Mouse (Mus musculus) heart, postnatal 10 days (tissue): ENCODE data around the gene Gm11096. TPM values are rescaled to one million over a fixed set of nuclear protein-coding genes. Genes with fewer than 3 reads are reported as not detected.

Experiments
- DNase-seq, 2 experiments: peaks; one replicate each; pipeline ENCODE4 v3.0.0; 2021
- intact Hi-C: fragments of 180-260 bp; cut with DNase I; formaldehyde crosslinking; loops from one replicate; pipeline ENCODE4 v1.15.1; 2025
- total RNA-seq, 2 experiments: library from RNA; stranded (reverse); gene quantifications; 2 replicates each; pipeline ENCODE4 v1.2.3; 2021

Gm11096 gene
- not detected for total RNA-seq

DNA sequence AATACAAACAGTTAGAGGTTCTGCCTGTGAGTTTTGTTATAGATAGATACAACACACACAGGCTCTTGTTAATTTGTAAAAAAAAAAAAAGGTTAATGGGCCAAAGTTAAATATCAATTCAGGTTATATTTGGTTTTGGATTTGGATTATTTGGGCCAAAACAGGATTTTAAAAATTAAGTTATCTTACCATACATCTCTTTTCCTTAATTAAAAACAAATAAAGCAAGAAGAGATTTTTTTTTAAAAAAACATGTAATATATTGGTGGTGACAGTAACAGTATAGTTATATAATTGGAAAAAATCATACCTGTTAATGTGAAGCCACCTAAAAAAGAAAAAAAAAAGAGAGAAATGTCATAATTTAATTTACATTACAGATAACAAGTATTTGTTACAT lies at the start of gene Gm11096:
Gene Gm11096, plus strand, starts transcription at position 301 of the 400 bp plus-strand sequence.
- intact Hi-C loops, result no loop called here
- DNase-seq, result no peak

DNA sequence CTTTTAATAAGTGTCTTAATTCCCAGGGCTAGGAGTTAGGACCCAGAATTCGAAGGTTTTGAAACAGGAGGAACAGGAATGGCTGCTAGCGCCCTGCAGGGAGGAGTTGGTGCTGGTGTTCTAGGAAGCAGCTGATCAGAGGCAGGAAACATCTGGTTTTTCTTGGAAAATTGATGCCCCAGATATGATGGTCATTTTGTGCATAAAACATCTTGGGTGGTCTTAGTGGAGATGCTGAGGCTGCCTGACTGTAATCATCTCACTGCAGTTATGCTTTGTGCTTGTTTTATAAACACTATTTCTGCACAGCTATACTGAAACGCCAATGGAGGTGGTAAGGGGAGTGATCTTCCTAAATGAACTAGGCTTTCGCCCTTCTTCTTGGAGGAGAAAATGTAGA lies 48.5 kb upstream of the Gm11096 start:
- intact Hi-C loops, result no loop called here
- DNase-seq, result no peak

DNA sequence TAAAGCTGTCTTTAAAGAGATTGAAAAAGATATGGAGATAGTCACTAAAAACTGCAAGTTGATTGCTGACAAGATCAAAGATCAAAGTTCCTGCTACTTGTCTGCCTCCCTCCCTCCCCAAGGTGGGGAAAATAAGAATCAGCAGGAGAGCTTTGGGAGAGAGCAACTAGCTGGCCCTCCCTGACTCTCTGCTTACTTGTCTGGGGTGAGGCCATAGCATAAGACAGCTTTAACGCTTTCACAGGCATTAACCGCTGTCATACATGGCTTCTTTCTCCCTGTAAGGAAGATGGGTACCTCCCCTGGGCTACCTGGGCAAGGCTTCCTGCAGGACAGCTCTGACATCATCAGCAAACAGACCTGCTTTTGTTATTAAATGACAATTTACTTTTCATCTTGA lies 47.4 kb upstream of the Gm11096 start:
- intact Hi-C loops, result no loop called here
- no peak for DNase-seq

DNA sequence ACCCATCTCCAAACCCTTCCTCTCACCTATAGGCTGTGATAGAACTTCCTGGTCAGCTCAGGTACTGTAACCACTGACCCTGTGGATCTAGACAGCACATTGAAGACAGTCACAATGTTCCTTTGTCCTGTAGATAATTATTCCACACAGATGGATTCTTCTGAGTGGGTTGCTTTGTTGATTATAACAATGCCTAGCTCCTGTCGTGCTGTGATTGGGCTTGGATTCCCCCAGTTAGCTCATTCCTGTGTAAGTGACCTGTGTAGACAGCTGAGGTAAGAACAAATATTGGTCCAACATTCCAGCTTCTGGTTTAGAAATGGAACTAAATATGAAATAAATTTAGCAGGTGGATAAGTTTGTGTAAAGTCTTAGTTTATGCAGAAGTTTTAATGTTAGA lies 44.1 kb upstream of the Gm11096 start:
- intact Hi-C loops, result no loop called here
- DNase-seq, result no peak

DNA sequence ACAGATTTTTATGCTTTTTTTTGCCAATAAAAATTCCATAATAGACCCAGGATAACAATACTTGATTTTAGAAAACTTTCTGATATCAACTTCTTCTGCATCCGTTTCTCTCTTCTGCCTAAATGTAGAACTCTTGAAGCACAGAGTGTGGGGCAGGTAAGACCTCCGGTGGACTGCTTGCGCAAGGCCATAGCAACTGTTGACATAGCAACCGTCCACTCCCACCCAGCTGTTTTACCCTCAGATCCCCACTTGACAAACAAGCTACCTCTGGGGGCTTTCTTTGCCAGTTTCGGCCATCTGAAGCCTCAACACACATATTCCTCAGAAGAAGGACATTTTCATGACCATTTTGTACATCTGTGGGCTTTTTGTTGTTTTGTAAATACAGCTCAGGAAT lies 41.2 kb upstream of the Gm11096 start:
- intact Hi-C loops, result no loop called here
- no peak for DNase-seq

DNA sequence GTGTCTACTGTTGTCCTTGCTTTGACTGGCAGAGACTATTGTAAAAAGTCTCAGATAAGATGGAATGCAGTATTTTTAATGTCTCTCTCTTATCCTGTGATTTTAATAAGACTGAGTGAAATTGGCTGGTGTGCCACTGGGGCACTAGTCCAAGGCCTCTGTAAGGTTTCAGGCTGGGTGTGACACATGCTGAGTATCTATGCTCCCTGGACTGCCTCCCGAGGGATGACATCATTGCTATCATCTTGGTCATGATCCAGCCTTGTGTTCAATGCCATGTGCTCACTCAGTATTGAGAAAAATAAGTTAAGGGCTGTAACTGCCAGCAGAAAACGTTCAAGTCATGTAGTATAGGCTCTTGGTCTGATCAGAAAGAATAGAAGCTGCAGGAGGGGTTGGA lies 38.9 kb upstream of the Gm11096 start:
- intact Hi-C loops, result no loop called here

DNA sequence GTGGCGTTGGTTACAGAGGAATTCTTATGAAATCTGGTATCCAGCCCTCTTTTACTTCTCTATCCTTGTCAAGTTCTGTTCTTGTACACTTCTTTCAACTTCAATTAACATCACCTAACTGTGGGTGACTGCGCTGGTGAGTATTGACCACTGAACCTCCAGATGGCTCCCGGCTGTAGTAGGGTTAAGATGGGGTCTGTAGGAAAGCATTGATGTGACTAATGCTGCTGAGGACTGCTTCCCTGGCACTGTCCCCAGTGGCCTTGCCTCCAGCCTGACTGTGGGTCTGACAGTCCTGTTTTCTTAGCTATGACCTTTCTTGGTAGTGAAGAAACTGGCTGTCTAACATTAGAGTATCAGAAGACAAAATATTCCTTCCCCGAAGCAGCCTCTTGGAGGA lies 38.4 kb upstream of the Gm11096 start:
- intact Hi-C loops, result no loop called here
- DNase-seq, result peak; percentile 57 to 61

More for the DNA sequence above, 38.9 kb upstream of the Gm11096 start:
- DNase-seq, result peak; percentile 85 to 91

DNA sequence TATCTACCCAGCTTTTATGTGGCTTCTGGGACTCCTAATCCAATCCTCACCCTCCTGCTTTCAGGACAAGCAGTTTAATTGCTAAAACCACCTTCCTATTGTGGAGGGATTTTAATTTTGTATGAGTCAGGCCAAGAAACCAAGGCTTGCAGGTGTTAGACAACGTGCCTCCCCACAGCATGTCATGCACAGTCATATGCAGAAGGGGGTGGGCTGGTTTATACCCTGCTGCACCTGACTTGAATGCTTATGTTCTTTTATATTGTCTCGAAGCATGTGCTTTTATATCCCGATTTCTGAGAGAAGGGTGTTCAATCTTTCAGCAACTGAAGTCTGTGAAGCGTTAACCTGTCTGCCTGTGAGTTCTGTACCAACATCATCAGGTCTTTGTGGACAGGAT lies 37.3 kb upstream of the Gm11096 start:
- intact Hi-C loops, result no loop called here
- no peak for DNase-seq

DNA sequence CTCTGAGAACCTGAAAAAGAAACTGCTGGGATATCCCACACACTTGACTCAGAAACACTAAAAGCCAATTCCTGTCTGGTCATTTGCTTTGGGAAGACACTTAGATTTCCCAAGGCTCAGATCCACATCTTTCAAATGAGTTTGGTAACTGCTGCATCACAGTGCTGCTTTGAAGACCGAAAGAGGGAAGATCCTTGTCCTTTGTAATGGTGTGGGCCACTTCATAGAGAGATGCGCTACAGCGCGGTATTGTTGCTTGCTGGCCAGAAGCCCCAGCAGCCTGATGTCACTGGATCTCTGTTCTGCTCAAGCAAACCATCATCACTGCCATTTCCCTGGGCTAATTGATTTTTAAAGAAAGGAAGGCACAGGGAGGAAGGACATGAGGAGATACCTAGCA lies 28.8 kb upstream of the Gm11096 start:
- DNase-seq, result no peak
- intact Hi-C loops, result no loop called here

DNA sequence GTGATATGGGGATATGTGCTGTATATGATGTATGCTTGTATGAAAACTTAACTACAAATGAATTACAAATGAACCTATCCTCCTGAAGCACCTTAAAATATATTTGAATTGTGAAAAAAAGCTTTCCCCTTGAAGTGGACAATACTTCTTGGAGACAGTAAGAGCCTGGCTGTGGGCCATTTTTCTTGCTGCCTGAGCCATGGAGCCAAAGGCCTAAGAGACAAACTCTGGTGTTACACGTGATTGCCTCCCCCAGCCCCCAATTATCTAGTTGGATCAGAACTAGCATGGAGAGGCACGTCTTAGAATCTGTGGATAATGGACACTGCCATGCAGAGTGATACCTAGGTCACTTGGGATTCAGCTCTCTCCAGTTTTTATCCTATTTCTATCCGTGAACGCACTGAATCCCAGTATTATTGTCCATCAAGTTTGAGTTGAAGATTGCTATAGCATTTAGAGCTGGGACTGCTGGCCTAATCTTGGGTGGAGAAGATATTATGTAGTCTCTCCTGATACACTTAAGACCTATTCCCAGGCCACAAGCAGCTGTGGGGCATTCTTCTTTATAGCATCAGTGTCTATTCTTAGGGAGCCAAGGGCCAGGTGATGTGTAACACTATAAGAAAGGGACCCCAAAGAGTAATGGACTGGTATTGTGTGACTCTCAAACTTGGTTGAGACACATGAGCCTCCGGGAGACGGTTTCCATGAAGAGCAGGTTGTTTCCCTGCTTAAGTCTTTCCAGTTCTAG lies 25.0 kb upstream of the Gm11096 start:
- no peak for DNase-seq

DNA sequence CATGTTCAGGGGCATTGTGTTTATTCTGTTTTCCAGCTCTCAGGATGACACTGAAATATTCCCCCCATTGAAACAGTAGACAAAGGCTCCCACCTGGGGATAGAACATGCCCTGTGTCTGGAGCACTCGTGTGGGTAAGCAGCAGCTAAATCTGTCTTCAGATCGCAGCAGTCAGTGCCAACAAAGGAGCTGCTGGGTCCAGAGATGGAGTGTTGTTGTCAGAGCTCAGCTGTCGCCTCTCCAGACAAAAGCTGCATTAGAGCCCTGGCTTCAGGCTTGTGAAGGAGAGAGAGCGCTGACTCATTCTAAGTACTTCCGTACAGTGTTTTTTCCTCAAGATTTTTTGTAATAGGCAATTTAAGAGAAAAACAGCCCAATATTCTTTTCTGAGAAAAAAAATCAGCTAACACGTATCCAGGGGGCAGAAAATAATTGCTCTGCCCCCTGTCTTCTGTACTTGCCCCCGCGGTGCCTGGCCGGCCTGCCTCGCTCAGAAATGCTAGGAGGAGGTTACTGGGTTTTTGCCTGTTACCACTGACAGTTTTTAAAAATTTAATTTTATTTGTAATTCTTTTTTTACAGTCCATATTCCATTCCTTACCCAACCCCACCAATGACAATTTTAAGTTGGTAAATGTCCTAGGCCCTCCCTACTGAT lies 21.6 kb upstream of the Gm11096 start:
- DNase-seq, result peak in 1 of 2 experiments; percentile 26
- intact Hi-C loops, result no loop called here

More for the DNA sequence above, 25.0 kb upstream of the Gm11096 start:
- intact Hi-C loops, result no loop called here

DNA sequence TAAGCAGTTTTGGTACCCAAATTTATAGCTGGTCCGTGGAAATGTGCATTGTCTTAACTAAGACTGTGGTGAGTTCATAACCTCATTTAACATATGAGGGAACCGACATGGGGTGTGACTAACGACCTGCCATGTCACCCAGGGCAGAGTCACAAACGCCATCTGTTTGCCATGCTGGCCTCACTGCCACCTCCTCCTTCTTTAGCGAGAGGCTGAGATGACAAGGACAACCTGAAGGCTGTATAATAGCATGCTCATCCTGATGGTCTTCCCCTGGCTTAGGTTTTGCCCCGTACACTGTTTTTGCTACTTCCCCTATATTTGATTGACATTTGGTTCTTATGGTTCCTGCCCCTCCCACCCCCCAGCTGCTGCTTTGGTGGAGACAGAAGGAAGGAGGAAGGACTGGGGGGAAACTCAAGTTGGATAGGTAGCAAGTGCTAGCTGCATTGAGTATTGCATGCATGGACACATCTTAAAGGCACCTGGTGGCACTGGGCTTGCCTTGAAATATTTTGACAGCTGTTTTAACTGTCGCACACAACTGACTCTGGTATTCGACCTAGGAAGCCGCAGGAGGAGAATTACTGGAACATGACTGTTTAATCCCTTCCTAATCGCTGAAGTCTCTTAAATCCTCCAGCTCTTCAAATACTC lies 17.2 kb upstream of the Gm11096 start:
- intact Hi-C loops, result no loop called here
- no peak for DNase-seq

DNA sequence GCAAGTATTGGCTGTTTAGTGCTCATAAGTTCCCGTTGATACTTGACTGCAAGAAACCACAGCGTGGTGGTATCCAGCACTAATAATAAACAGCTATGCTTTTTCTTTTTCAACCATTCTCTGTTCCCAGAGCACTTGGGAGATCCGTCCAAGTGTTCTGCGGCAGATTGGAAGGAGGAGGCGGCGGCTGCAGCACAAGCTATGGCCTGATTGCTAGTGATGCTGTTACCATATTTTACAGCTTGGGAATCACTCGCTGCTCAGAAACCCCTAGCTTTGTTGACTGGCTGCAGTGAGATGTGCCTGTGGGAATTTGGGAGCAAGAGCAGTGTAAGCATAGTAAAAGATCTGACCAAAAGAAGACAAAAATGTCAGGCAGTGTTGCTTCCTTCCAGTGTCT lies 14.3 kb upstream of the Gm11096 start:
- no peak for DNase-seq
- intact Hi-C loops, result no loop called here

DNA sequence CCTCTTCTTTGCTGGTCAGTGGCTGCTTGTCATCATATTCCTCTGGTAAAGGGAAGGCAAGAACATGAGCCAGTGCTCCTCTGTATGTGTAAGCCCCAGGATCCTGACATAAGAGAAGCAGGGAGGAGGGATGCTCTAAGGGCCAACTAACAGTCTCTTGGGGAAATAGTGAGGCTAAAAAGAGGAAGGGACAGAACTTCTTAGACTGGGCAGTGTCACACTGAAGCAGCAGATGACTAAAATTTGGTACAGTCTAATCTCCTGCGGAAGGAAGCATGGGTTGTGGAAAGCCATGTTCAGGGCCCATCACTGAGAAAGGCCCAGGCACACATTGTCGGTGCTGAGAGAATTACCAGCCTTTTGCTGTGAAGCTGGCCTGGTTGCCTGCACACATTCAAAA lies 8.8 kb upstream of the Gm11096 start:
- intact Hi-C loops, result no loop called here
- no peak for DNase-seq

DNA sequence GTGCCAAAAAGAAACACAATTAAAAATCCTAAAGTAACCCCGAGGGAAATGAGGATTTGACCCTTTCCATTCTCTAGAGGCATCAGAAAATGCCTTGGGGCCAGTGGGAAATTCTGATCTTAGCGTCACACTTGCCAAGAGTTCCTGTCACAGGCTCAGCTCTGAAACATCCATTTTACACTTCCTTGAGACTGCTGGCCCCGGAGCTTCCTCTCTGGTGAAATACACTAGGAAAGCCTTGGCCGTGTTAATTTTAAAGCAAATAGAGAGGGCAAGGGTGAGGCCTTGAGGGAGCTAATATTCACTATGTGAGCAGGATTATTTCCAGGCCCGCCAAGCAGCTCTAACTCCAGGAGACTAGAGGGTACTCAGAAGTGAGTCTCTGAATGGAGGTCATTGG lies 8.4 kb upstream of the Gm11096 start:
- DNase-seq, result peak; percentile 41 to 55
- intact Hi-C loops, result no loop called here

DNA sequence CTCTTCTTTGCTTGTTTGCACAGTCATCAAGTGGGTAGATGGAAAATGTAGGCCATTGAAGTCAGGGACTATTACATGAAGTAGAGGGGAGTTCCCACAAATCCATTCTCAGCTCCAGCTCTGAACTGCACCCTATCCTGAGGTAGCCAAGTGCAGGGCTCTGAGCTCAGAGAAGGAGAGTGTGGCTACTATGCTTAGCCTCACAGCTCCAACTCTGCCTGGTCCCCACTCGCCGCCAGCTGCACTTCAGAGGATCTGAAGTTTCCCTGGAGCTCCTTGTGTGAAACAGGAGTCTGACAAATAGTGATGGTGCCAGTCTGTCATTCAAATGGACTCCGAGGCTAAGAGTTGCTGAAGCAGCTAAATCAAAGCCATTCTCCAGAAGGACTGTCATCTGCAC lies 13.7 kb downstream of the Gm11096 start:
- intact Hi-C loops, result no loop called here
- no peak for DNase-seq

DNA sequence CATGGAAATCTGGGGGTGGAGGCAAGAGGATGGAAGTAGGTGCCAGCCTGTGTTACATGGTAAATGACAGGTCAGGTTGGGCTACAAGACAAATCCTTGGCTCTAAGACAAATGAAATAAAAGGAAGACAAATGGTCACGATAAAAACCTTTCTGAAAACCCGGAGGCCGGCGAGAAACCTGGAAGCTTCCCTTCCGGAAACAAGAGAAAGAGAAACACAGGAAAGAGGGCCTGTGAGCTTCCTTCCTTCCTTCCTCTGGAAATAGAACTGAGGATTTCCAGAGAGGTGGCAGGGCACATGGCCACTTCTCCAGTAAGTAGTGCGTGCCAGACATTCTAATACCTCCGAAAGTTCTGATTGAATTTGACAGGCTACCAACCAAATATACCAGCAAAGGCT lies 14.4 kb downstream of the Gm11096 start:
- no peak for DNase-seq
- intact Hi-C loops, result no loop called here

DNA sequence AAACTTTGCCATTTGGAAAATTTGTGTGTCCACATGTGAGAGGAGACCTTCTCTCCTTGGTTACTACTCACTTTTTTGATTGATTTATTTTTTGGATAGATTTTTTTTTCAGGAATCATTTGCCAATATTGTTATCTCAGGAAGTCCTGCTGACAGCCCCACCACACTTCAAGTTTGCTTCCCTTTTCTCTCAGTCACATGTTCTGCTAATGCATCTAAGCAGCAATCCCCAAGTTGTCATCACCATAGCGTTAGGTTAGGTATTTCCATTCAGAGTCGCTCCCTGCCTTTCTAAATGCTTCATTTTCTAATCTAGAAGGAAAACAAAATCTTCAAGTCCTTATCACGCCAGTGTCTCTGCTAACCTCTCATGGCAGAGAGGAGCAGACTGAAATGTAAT lies 17.8 kb downstream of the Gm11096 start:
- DNase-seq, result no peak
- intact Hi-C loops, result no loop called here

DNA sequence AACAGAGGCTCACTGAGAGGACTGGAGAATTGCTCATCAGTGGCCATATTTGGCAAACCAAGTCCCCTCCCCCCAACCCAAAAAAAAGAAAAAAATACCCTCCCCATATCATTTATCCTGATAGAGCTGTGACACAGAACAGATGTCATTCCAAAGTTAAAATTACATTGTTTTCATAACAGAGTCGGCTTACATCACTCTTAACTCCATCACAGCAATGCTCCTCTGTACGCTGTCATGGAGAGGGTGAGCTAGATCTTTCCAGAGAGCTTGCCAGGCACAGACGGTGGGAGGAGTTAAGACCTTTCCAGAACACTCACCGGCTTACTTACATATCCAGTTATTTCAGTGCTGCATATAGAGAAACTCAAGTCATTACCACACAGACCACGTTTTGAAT lies 27.4 kb downstream of the Gm11096 start:
- DNase-seq, result peak; percentile 65 to 81
- intact Hi-C loops, result no loop called here

DNA sequence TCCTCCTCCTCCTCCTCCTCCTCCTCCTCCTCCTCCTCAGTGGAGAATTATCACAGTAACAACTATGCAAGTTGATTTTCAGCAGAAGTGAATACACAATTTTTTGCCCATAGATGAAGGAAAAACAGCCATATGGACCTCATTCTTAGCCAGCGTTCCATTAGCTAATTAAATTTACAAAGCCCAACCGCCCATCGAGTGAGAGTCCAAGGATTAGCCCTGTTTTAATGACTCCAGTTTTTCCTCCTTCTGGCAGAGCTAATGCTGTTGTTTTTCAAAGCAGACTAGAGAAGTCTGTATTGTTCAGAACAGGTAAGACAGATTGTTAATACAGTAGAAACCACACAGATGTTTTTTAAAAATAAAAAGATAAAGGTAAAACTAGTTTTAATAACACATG lies 31.8 kb downstream of the Gm11096 start:
- DNase-seq, result no peak
- intact Hi-C loops, result no loop called here

DNA sequence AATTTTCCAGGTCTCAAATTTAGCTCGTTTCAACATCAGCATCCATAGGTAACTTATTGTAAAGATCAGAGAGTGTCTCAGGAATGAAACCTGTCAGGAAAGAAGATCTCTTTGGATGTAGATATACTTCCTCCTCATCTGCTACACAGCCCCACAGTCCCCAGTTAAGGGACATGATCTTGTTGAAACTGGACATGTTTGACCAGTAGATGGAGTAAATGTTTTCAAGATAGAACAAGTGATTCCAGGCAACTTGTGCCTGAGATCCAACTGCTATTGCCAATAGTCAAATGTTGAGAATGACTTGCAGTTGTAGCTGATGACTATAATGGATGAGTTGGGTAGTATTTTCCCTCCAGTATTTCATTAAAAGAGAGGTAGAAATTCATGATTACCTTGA lies 35.9 kb downstream of the Gm11096 start:
- DNase-seq, result no peak
- intact Hi-C loops, result no loop called here

DNA sequence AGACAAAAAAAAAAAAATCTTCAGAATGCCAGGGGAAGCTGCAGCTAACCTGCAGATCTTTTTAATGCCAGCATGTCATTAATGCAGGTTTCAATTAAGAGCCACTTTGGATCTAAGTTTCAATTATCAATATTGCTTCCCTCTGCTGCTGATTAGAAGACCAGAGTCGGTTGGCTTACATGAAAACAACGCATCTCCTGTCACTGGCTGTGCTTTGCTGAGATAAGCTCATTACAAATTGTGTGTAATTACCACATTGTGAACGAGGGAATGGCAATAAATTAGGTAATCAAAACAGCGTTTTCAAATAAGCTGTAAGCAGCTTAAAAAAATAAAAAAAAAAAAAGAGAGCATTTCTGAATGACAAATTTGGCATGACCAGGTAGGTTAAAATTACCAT lies 38.2 kb downstream of the Gm11096 start:
- intact Hi-C loops, result loop anchor here (1.0 kb wide), 1 partner anchor 307 kb away; no protein-coding TSS in a partner anchor
- no peak for DNase-seq
